ENCODE assay signal across 9 mouse cellular contexts in genomic region chr14:123239945-123240344, GRCm38 (mm10).
DNase-seq lines count a peak whose midpoint lies in the region; ATAC-seq and TF ChIP-seq lines count a peak whose summit lies in the region.
"Had no signal": no experiment of that assay in that cellular context is flagged by ENCODE, and none has a peak within 500 bp of the region (broad histone marks: within the 10 kb centered on the region; RNA-seq: fewer than 3 reads in every experiment).

No protein-coding gene starts in this region.

- no peaks in the 10 kb centered on the region for H3K4me1 ChIP-seq in hindbrain, embryonic 11.5 days (replicated peaks; ENCODE audit: control insufficient read depth, insufficient read depth, low read length)
- no peaks in the 10 kb centered on the region for H3K4me1 ChIP-seq in hindbrain, embryonic 12.5 days
- H3K4me1 ChIP-seq in cerebellum, adult 2 months (ENCODE audit: control insufficient read depth, insufficient read depth, low read length), result no peaks in the 10 kb centered on the region

- ATAC-seq in hindbrain, embryonic 11.5 days (ENCODE audit: low FRiP score), result peak; percentile 35; the same call in 1 of the 2 replicates
- ATAC-seq in hindbrain, embryonic 12.5 days (ENCODE audit: low FRiP score), result no peak
- ATAC-seq in megakaryocyte progenitor cell, adult 5-6 weeks (replicated peaks; ENCODE audit: poor library complexity), result peak; percentile 23; the same call in 1 of the 2 replicates

- TF ChIP-seq CTCF in cerebellum, adult 2 months (IDR thresholded peaks at IDR 0.05; ENCODE audit: borderline replicate concordance, insufficient read depth, low read depth, low read length), result no peak

- no peaks in the 10 kb centered on the region for H3K27me3 ChIP-seq in hindbrain, embryonic 11.5 days (ENCODE audit: control insufficient read depth, insufficient read depth, low read length)
- no peaks in the 10 kb centered on the region for H3K27me3 ChIP-seq in hindbrain, embryonic 12.5 days
- no peaks in the 10 kb centered on the region for H3K27me3 ChIP-seq in cerebellum, adult 2 months (ENCODE audit: control insufficient read depth, insufficient read depth, low read length)

- 12% methylated on average over 2 of the region's 2 CpGs for WGBS in hindbrain, embryonic 11.5 days
- 8% methylated on average over 2 of the region's 2 CpGs for WGBS in hindbrain, embryonic 12.5 days
- 11% methylated on average over 2 of the region's 2 CpGs for WGBS in cerebellum, adult 2 months

- TF ChIP-seq POLR2A in cerebellum, adult 2 months (IDR thresholded peaks at IDR 0.05; ENCODE audit: borderline replicate concordance, insufficient read depth, low read length), result no peak

- H3K9me3 ChIP-seq in hindbrain, embryonic 11.5 days (ENCODE audit: control insufficient read depth, low read length), result no peaks in the 10 kb centered on the region
- H3K9me3 ChIP-seq in hindbrain, embryonic 12.5 days (replicated peaks), result no peaks in the 10 kb centered on the region

- H3K4me3 ChIP-seq in hindbrain, embryonic 11.5 days (ENCODE audit: low read depth, low read length), result no peak overlapping the region
- no peak overlapping the region for H3K4me3 ChIP-seq in hindbrain, embryonic 12.5 days
- no peak overlapping the region for H3K4me3 ChIP-seq in cerebellum, adult 2 months (replicated peaks; ENCODE audit: insufficient read depth, low read depth, low read length)
- H3K4me3 ChIP-seq: myocyte had no signal

- no peak overlapping the region for H3K9ac ChIP-seq in hindbrain, embryonic 11.5 days (ENCODE audit: low read depth, low read length)
- H3K9ac ChIP-seq in hindbrain, embryonic 12.5 days, result no peak overlapping the region

- H3K4me2 ChIP-seq in hindbrain, embryonic 11.5 days (replicated peaks; ENCODE audit: low read depth, low read length), result no peak overlapping the region
- no peak overlapping the region for H3K4me2 ChIP-seq in hindbrain, embryonic 12.5 days (replicated peaks)

- H3K27ac ChIP-seq in hindbrain, embryonic 11.5 days (ENCODE audit: low read depth, low read length), result no peak overlapping the region
- no peak overlapping the region for H3K27ac ChIP-seq in hindbrain, embryonic 12.5 days
- H3K27ac ChIP-seq in cerebellum, adult 2 months (ENCODE audit: insufficient read depth, low read length), result no peak overlapping the region

- peak; percentile 22 for DNase-seq in hindbrain, embryonic 11.5 days (ENCODE audit: low spot score)
- DNase-seq in ES-CJ7 (ENCODE audit: low read depth, low spot score), result peak; percentile 19
- DNase-seq in cerebellum, adult 2 months, result peak; percentile 36 to 66
- peak; percentile 22 for DNase-seq in heart, postnatal 4 days
- DNase-seq in gastrocnemius, postnatal 4 days (ENCODE audit: low spot score in 2 of 2), result no peak
- no peak for DNase-seq in gastrocnemius, adult 8-10 months (ENCODE audit: low spot score in 2 of 2)

- H3K36me3 ChIP-seq in hindbrain, embryonic 11.5 days (ENCODE audit: control insufficient read depth, insufficient read depth, low read length), result no peaks in the 10 kb centered on the region
- H3K36me3 ChIP-seq in hindbrain, embryonic 12.5 days, result no peaks in the 10 kb centered on the region

Comparison
In these comparisons a context has a peak if more than half of its experiments do, and no peak if none do; other contexts are left out.
1. DNase-seq: peak in hindbrain, embryonic 11.5 days (single experiment), ES-CJ7 (single experiment), cerebellum, adult 2 months (2 of 2) and heart, postnatal 4 days (single experiment); none in gastrocnemius, postnatal 4 days (0 of 2) and gastrocnemius, adult 8-10 months (0 of 2).